Mouse (Mus musculus) MEL (cell line): ENCODE measurements around the gene Cend1. TPM values are rescaled to one million over a fixed set of nuclear protein-coding genes. Genes with fewer than 3 reads are reported as not detected.

ENCODE experiments used
- DNase-seq: peaks from one replicate; pipeline ENCODE4 v3.0.0; 2011; ENCODE audit warnings: low read depth, low spot score
- H3K27ac ChIP-seq: 2 replicates; pipeline ENCODE4 v1.5.1; 2012; ENCODE audit warnings: low read depth, mild to moderate bottlenecking, control low read depth, low read length, moderate library complexity; ENCODE audit not compliant: control insufficient read depth
- H3K27me3 ChIP-seq, 2 experiments: fragments of 150-350 bp in 1 of 2; sonication (generic) in 1 of 2; 2 replicates each; pipeline ENCODE4 v1.6.1; 2012; ENCODE audit warnings: low read length in 2 of 2, mild to moderate bottlenecking in 2 of 2, improper control_type of control experiment in 1 of 2, moderate library complexity in 1 of 2; ENCODE audit not compliant: insufficient read depth in 2 of 2, control insufficient read depth in 1 of 2
- H3K36me3 ChIP-seq, 2 experiments: 2 replicates each; pipeline ENCODE4 v1.6.1; 2012 to 2014; ENCODE audit warnings: low read length in 2 of 2, improper control_type of control experiment in 1 of 2, inconsistent platforms in 1 of 2, mild to moderate bottlenecking in 1 of 2; ENCODE audit not compliant: insufficient read depth in 2 of 2, control insufficient read depth in 1 of 2
- H3K4me1 ChIP-seq, 2 experiments: fragments of 150-350 bp in 1 of 2; sonication (generic) in 1 of 2; 2 replicates each; pipeline ENCODE4 v1.6.1; 2012; ENCODE audit warnings: low read length in 2 of 2, improper control_type of control experiment in 1 of 2, mild to moderate bottlenecking in 1 of 2; ENCODE audit not compliant: insufficient read depth in 2 of 2, control insufficient read depth in 1 of 2
- H3K4me3 ChIP-seq, 2 experiments: fragments of 150-350 bp in 1 of 2; sonication (generic) in 1 of 2; 2 replicates each; pipeline ENCODE4 v1.5.1; 2012; ENCODE audit warnings: low read depth in 2 of 2, low read length in 2 of 2, mild to moderate bottlenecking in 2 of 2, moderate library complexity in 2 of 2, control low read depth in 1 of 2, improper control_type of control experiment in 1 of 2; ENCODE audit not compliant: control insufficient read depth in 1 of 2, insufficient read depth in 1 of 2
- H3K79me2 ChIP-seq: 2 replicates; pipeline ENCODE4 v1.6.1; 2012; ENCODE audit warnings: mild to moderate bottlenecking, low read length, moderate library complexity; ENCODE audit not compliant: control insufficient read depth, poor library complexity, insufficient read depth
- H3K9ac ChIP-seq: 2 replicates; pipeline ENCODE4 v1.6.1; 2012; ENCODE audit warnings: low read depth, mild to moderate bottlenecking, control low read depth, low read length, moderate library complexity; ENCODE audit not compliant: control insufficient read depth, poor library complexity, severe bottlenecking
- H3K9me3 ChIP-seq: fragments of 150-350 bp; sonication (generic); replicated peaks from 2 replicates; pipeline ENCODE4 v1.6.1; 2012; ENCODE audit warnings: mild to moderate bottlenecking, low read length, improper control_type of control experiment, moderate library complexity; ENCODE audit not compliant: insufficient read depth
- MAFK ChIP-seq: IDR thresholded peaks from 2 replicates; pipeline ENCODE4 v1.6.1; 2011; ENCODE audit warnings: low read depth, mild to moderate bottlenecking, low read length, improper control_type of control experiment, borderline replicate concordance
- RAD21 ChIP-seq: IDR thresholded peaks from 2 replicates; pipeline ENCODE4 v1.6.1; 2011; ENCODE audit warnings: mild to moderate bottlenecking, low read depth, low read length, improper control_type of control experiment
- RCOR1 ChIP-seq: IDR thresholded peaks from 2 replicates; pipeline ENCODE4 v1.6.1; 2012; ENCODE audit warnings: low read depth, mild to moderate bottlenecking, inconsistent platforms, low read length, improper control_type of control experiment
- polyA plus RNA-seq, 2 experiments: library from polyadenylated mRNA; stranded (reverse) in 1 of 2; unstranded in 1 of 2; fragments of >175 nt in 1 of 2; fragments of >200 nt in 1 of 2; gene quantifications; 2 replicates each; pipeline versions ENCODE4 v1.2.1 to v1.2.4; 2012; ENCODE audit warnings: low replicate concordance in 2 of 2, low read depth in 1 of 2; ENCODE audit not compliant: insufficient read length in 2 of 2, insufficient read depth in 1 of 2, missing spikeins in 1 of 2
- total RNA-seq: library from RNA; depleted of rRNA; stranded (reverse); fragments of 300-350 nt; gene quantifications from 2 replicates; pipeline ENCODE4 v1.2.3, GENCODE M21; 2012; rRNA removed

Gene Cend1
- total and polyA plus RNA-seq, 3 experiments = not detected

GRCm38 (mm10) chr7:141379584-141379983 is 49.7 kb downstream of the Cend1 start:
- no peak overlapping the region for H3K27ac ChIP-seq
- H3K9ac ChIP-seq = no peak overlapping the region
- peak; percentile 87 for DNase-seq

More at GRCm38 (mm10) chr7:141379584-141379983, 49.7 kb downstream of the Cend1 start:
- H3K79me2 ChIP-seq = no peaks in the 10 kb centered on the region
- H3K36me3 ChIP-seq = peaks cover 0 to 20% of the 10 kb centered on the region in 2 experiments; a peak in 2 of 4 replicates
- no peak overlapping the region for H3K4me3 ChIP-seq
- H3K4me1 ChIP-seq = peaks cover 3 to 20% of the 10 kb centered on the region in 2 experiments
- H3K27me3 ChIP-seq = no peaks in the 10 kb centered on the region
- TF ChIP-seq MAFK (no peak), RCOR1 (0 out of 2 replicates have a peak, but pooled peaks have one; percentile 35), RAD21 (no peak)
- H3K9me3 ChIP-seq = no peaks in the 10 kb centered on the region

Other genes with a start within 250 kb of the Cend1 start
- 137 and 183 TPM in 2 replicates for gene Hras, start 235.5 kb downstream of the Cend1 start, total RNA-seq
- 100 to 1,000 TPM in 1 of 2 experiments, not detected in 1; 149 TPM for gene Hras, start 235.5 kb downstream of the Cend1 start, polyA plus RNA-seq
- 1.0 and 1.6 TPM in 2 replicates for gene Lrrc56, start 235.3 kb downstream of the Cend1 start, total RNA-seq
- 1 to 10 TPM in 1 of 2 experiments, not detected in 1; 5.5 TPM for gene Lrrc56, start 235.3 kb downstream of the Cend1 start, polyA plus RNA-seq
- gene Lmntd2, start 215.4 kb downstream of the Cend1 start, total RNA-seq = not detected in 2 replicates
- under 1 TPM in 1 of 2 experiments, not detected in 1; 0.43 TPM for gene Lmntd2, start 215.4 kb downstream of the Cend1 start, polyA plus RNA-seq
- gene Rassf7, start 213.6 kb downstream of the Cend1 start, total RNA-seq = 7.0 and 7.6 TPM in 2 replicates
- gene Rassf7, start 213.6 kb downstream of the Cend1 start, polyA plus RNA-seq = 1 to 10 TPM in 1 of 2 experiments, not detected in 1; 9.5 TPM
- gene Phrf1, start 200.7 kb downstream of the Cend1 start, total RNA-seq = 65.0 and 66.1 TPM in 2 replicates
- gene Phrf1, start 200.7 kb downstream of the Cend1 start, polyA plus RNA-seq = 1,000 to 10,000 TPM in 1 of 2 experiments, 10 to 100 TPM in 1; 91.2 to 1,029 TPM
- 0.52 and 1.9 TPM in 2 replicates for gene Irf7, start 163.0 kb downstream of the Cend1 start, total RNA-seq
- gene Irf7, start 163.0 kb downstream of the Cend1 start, polyA plus RNA-seq = 1 to 10 TPM in 1 of 2 experiments, not detected in 1; 2.0 TPM
- not detected in 2 replicates for gene Cdhr5, start 152.7 kb downstream of the Cend1 start, total RNA-seq
- not detected for gene Cdhr5, start 152.7 kb downstream of the Cend1 start, polyA plus RNA-seq
- not detected in 2 replicates for gene Sct, start 150.4 kb downstream of the Cend1 start, total RNA-seq
- gene Sct, start 150.4 kb downstream of the Cend1 start, polyA plus RNA-seq = not detected
- not detected in 2 replicates for gene Drd4, start 137.5 kb downstream of the Cend1 start, total RNA-seq
- gene Drd4, start 137.5 kb downstream of the Cend1 start, polyA plus RNA-seq = not detected
- gene Deaf1, start 101.8 kb downstream of the Cend1 start, total RNA-seq = 9.8 and 13.2 TPM in 2 replicates
- gene Deaf1, start 101.8 kb downstream of the Cend1 start, polyA plus RNA-seq = 10 to 100 TPM in 1 of 2 experiments, not detected in 1; 91.1 TPM
- 12.2 and 12.3 TPM in 2 replicates for gene Tmem80, start 101.8 kb downstream of the Cend1 start, total RNA-seq
- gene Tmem80, start 101.8 kb downstream of the Cend1 start, polyA plus RNA-seq = 10 to 100 TPM in 1 of 2 experiments, not detected in 1; 27.7 TPM
- gene Eps8l2, start 90.6 kb downstream of the Cend1 start, total RNA-seq = 0.46 TPM in 1 of 2 replicates, not detected in the other
- gene Eps8l2, start 90.6 kb downstream of the Cend1 start, polyA plus RNA-seq = under 1 TPM in 1 of 2 experiments, not detected in 1; 0.10 TPM
- gene Taldo1, start 37.3 kb downstream of the Cend1 start, total RNA-seq = 415 and 498 TPM in 2 replicates
- 100 to 1,000 TPM in 1 of 2 experiments, not detected in 1; 298 TPM for gene Taldo1, start 37.3 kb downstream of the Cend1 start, polyA plus RNA-seq
- 21.0 and 21.6 TPM in 2 replicates for gene Gatd1, start 15.4 kb downstream of the Cend1 start, total RNA-seq
- 10 to 100 TPM in 1 of 2 experiments, not detected in 1; 35.9 TPM for gene Gatd1, start 15.4 kb downstream of the Cend1 start, polyA plus RNA-seq
- gene Slc25a22, start 8.4 kb upstream of the Cend1 start, total RNA-seq = 17.7 and 23.8 TPM in 2 replicates
- gene Slc25a22, start 8.4 kb upstream of the Cend1 start, polyA plus RNA-seq = 10 to 100 TPM in 1 of 2 experiments, not detected in 1; 46.0 TPM
- gene Pidd1, start 14.5 kb upstream of the Cend1 start, total RNA-seq = 5.0 and 6.4 TPM in 2 replicates
- gene Pidd1, start 14.5 kb upstream of the Cend1 start, polyA plus RNA-seq = 10 to 100 TPM in 1 of 2 experiments, not detected in 1; 27.2 TPM
- gene Rplp2, start 17.9 kb upstream of the Cend1 start, total RNA-seq = 3,188 and 3,690 TPM in 2 replicates
- 1,000 to 10,000 TPM in 1 of 2 experiments, not detected in 1; 3,503 TPM for gene Rplp2, start 17.9 kb upstream of the Cend1 start, polyA plus RNA-seq
- 8.3 and 9.9 TPM in 2 replicates for gene Pnpla2, start 25.7 kb upstream of the Cend1 start, total RNA-seq
- gene Pnpla2, start 25.7 kb upstream of the Cend1 start, polyA plus RNA-seq = 10 to 100 TPM in 1 of 2 experiments, not detected in 1; 38.6 TPM
- gene Cracr2b, start 31.6 kb upstream of the Cend1 start, total RNA-seq = 0.59 and 0.73 TPM in 2 replicates
- gene Cracr2b, start 31.6 kb upstream of the Cend1 start, polyA plus RNA-seq = 1 to 10 TPM in 1 of 2 experiments, not detected in 1; 6.9 TPM
- 38.9 and 40.6 TPM in 2 replicates for gene Cd151, start 37.9 kb upstream of the Cend1 start, total RNA-seq
- gene Cd151, start 37.9 kb upstream of the Cend1 start, polyA plus RNA-seq = 10 to 100 TPM in 1 of 2 experiments, not detected in 1; 86.6 TPM
- gene Polr2l, start 45.6 kb upstream of the Cend1 start, total RNA-seq = 110 and 114 TPM in 2 replicates
- gene Polr2l, start 45.6 kb upstream of the Cend1 start, polyA plus RNA-seq = 10 to 100 TPM in 1 of 2 experiments, not detected in 1; 82.4 TPM
- gene Tspan4, start 45.7 kb upstream of the Cend1 start, total RNA-seq = 82.5 and 110 TPM in 2 replicates
- 10 to 100 TPM in 1 of 2 experiments, not detected in 1; 97.9 TPM for gene Tspan4, start 45.7 kb upstream of the Cend1 start, polyA plus RNA-seq
- 36.1 and 36.3 TPM in 2 replicates for gene Chid1, start 110.4 kb upstream of the Cend1 start, total RNA-seq
- gene Chid1, start 110.4 kb upstream of the Cend1 start, polyA plus RNA-seq = 10 to 100 TPM in 1 of 2 experiments, not detected in 1; 46.7 TPM
- 59.5 and 60.6 TPM in 2 replicates for gene Ap2a2, start 132.7 kb upstream of the Cend1 start, total RNA-seq
- 10 to 100 TPM; 34.7 to 67.9 TPM for gene Ap2a2, start 132.7 kb upstream of the Cend1 start, polyA plus RNA-seq
- 0.04 TPM in 1 of 2 replicates, not detected in the other for gene Muc6, start 225.8 kb upstream of the Cend1 start, total RNA-seq
- under 1 TPM in 1 of 2 experiments, not detected in 1; 0.19 TPM for gene Muc6, start 225.8 kb upstream of the Cend1 start, polyA plus RNA-seq